Mouse (Mus musculus) bone marrow macrophage, adult 2 months (primary cell): ENCODE results near the gene Rangap1.

Source experiments
- CTCF ChIP-seq: IDR thresholded peaks from 2 replicates; pipeline ENCODE4 v1.5.1; 2012; ENCODE audit warnings: low read depth, mild to moderate bottlenecking, low read length, moderate library complexity
- POLR2A ChIP-seq: IDR thresholded peaks from 2 replicates; pipeline ENCODE4 v1.6.1; 2012; ENCODE audit warnings: mild to moderate bottlenecking, low read depth, low read length, borderline replicate concordance

DNA sequence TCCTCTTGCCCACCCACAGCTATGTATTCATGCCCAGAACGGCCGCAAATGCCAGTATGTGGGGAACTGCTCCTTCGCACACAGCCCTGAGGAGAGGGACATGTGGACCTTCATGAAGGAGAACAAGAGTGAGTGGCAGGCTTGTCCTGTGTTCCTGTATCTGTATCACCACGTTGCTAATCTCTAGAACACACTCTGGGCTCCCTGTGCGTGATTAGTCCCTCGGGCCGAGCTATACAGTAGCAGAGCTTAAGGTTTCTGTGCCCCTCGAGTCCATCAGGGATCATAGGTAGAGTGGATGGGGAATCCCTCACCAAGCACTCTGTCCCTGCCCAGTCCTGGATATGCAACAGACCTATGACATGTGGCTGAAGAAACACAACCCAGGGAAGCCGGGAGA is 47.1 kb upstream of the Rangap1 start:
- no peak for TF ChIP-seq POLR2A
- no peak for TF ChIP-seq CTCF
